Mouse (Mus musculus) hindbrain, embryonic 12.5 days (tissue): ENCODE data around the gene C1qtnf1. TPM values are rescaled to one million over a fixed set of nuclear protein-coding genes. Genes with fewer than 3 reads are reported as not detected.

ENCODE experiments used
- ATAC-seq: fragments of 200-750 bp; cut with Nextera tagmentation; 2 replicates; pipeline ENCODE4 v1.8.0; 2017; ENCODE audit warnings: moderate TSS enrichment; ENCODE audit not compliant: low FRiP score
- H3K27ac ChIP-seq: fragments of 300-500 bp; sonication (generic); 2 replicates; pipeline ENCODE4 v1.5.1; 2016; ENCODE audit warnings: mild to moderate bottlenecking
- H3K27me3 ChIP-seq: fragments of 300-500 bp; sonication (generic); 2 replicates; pipeline ENCODE4 v1.6.1; 2016; ENCODE audit warnings: mild to moderate bottlenecking
- H3K36me3 ChIP-seq: fragments of 300-500 bp; sonication (generic); 2 replicates; pipeline ENCODE4 v1.6.1; 2016; ENCODE audit warnings: mild to moderate bottlenecking
- H3K4me1 ChIP-seq: fragments of 300-500 bp; sonication (generic); 2 replicates; pipeline ENCODE4 v1.6.1; 2016
- H3K4me2 ChIP-seq: fragments of 300-500 bp; sonication (generic); replicated peaks from 2 replicates; pipeline ENCODE4 v1.6.1; 2016; ENCODE audit warnings: mild to moderate bottlenecking
- H3K4me3 ChIP-seq: fragments of 300-500 bp; sonication (generic); 2 replicates; pipeline ENCODE4 v1.5.1; 2016; ENCODE audit warnings: mild to moderate bottlenecking
- H3K9ac ChIP-seq: fragments of 300-500 bp; sonication (generic); 2 replicates; pipeline ENCODE4 v1.6.1; 2016; ENCODE audit warnings: mild to moderate bottlenecking, moderate library complexity
- H3K9me3 ChIP-seq: fragments of 300-500 bp; sonication (generic); replicated peaks from 2 replicates; pipeline ENCODE4 v1.6.1; 2016; ENCODE audit warnings: mild to moderate bottlenecking
- WGBS: fragments of 180-500 bp; shearing (Covaris S2); methylation state at CpG from one replicate; pipeline ENCODE4 v1.1.7; 2016; 5-methylcytosine and 5-hydroxymethylcytosine counted together
- polyA plus RNA-seq: library from polyadenylated mRNA; unstranded; fragments of >200 nt; fragmentation: Nextera tagmentation; extraction: Ambion mirVana; gene quantifications from 2 replicates; pipeline ENCODE4 v1.2.1, GENCODE M21; 2016

Gene C1qtnf1
- polyA plus RNA-seq, 1 experiment from 2014 or later, result 3.0 TPM

- ATAC-seq, result no peak
- H3K9ac ChIP-seq, result no peak overlapping the region
- H3K27ac ChIP-seq, result no peak overlapping the region
- 50% methylated on average over 20 of the region's 20 CpGs for WGBS
- H3K9me3 ChIP-seq, result no peaks in the 10 kb centered on the region
- no peaks in the 10 kb centered on the region for H3K36me3 ChIP-seq
- H3K4me1 ChIP-seq, result peaks cover 17% of the 10 kb centered on the region
- H3K27me3 ChIP-seq, result 0 out of 2 replicates have a peak, but pooled peaks cover 5% of the 10 kb centered on the region
- no peak overlapping the region for H3K4me2 ChIP-seq
- no peak overlapping the region for H3K4me3 ChIP-seq
Observed at GRCm38 (mm10) chr11:118496066-118496689, 68.2 kb downstream of the C1qtnf1 start.

Other genes starting within 250 kb of the C1qtnf1 start
- 29.0 and 33.5 TPM in 2 replicates for gene Cyth1, start 179.6 kb upstream of the C1qtnf1 start, polyA plus RNA-seq
- 17.1 and 19.9 TPM in 2 replicates for gene Usp36, start 138.0 kb upstream of the C1qtnf1 start, polyA plus RNA-seq
- gene Cep295nl, start 85.7 kb upstream of the C1qtnf1 start, polyA plus RNA-seq, result 0.43 and 0.48 TPM in 2 replicates
- gene Timp2, start 72.5 kb upstream of the C1qtnf1 start, polyA plus RNA-seq, result 66.2 and 68.3 TPM in 2 replicates
- 2.3 and 3.3 TPM in 2 replicates for gene Lgals3bp, start 26.1 kb upstream of the C1qtnf1 start, polyA plus RNA-seq
- 28.4 and 31.3 TPM in 2 replicates for gene Cant1, start 9.1 kb upstream of the C1qtnf1 start, polyA plus RNA-seq
- 7.1 and 7.2 TPM in 2 replicates for gene Engase, start 48.6 kb downstream of the C1qtnf1 start, polyA plus RNA-seq